Mouse (Mus musculus) liver, postnatal 0 days (tissue): Measurements from ENCODE around the gene Brpf3. TPM values are rescaled to one million over a fixed set of nuclear protein-coding genes. Genes with fewer than 3 reads are reported as not detected.
"Not testable (repeated sequence)": the region's sequence is repeated elsewhere in the genome, so short reads cannot be mapped to it uniquely, and the experiment has no call there.

ENCODE experiments used
- ATAC-seq: fragments of 200-750 bp; cut with Nextera tagmentation; 2 replicates; pipeline ENCODE4 v1.8.0; 2017; ENCODE audit warnings: mild to moderate bottlenecking, moderate library complexity
- DNase-seq: peaks from one replicate; pipeline ENCODE4 v3.0.0-alpha.2; 2016
- H3K27ac ChIP-seq: fragments of 300-500 bp; sonication (generic); 2 replicates; pipeline ENCODE4 v1.5.1; 2014; ENCODE audit warnings: antibody characterized with exemption, moderate library complexity, mild to moderate bottlenecking, low read depth
- H3K27me3 ChIP-seq: fragments of 300-500 bp; sonication (generic); 2 replicates; pipeline ENCODE4 v1.6.1; 2014; ENCODE audit warnings: low read length, control low read depth, mixed read lengths; ENCODE audit not compliant: insufficient read depth
- H3K36me3 ChIP-seq: fragments of 300-500 bp; sonication (generic); replicated peaks from 2 replicates; pipeline ENCODE4 v1.6.1; 2014; ENCODE audit warnings: mild to moderate bottlenecking, control low read depth, low read length, moderate library complexity, mixed read lengths; ENCODE audit not compliant: insufficient read depth
- H3K4me1 ChIP-seq: fragments of 300-500 bp; sonication (generic); 2 replicates; pipeline ENCODE4 v1.6.1; 2014; ENCODE audit warnings: antibody characterized with exemption, mild to moderate bottlenecking, control low read depth; ENCODE audit not compliant: insufficient read depth
- H3K4me2 ChIP-seq: fragments of 300-500 bp; sonication (generic); 2 replicates; pipeline ENCODE4 v1.6.1; 2014; ENCODE audit warnings: low read depth, mild to moderate bottlenecking, low read length, moderate library complexity, mixed read lengths
- H3K4me3 ChIP-seq: fragments of 300-500 bp; sonication (generic); 2 replicates; pipeline ENCODE4 v1.5.1; 2014; ENCODE audit warnings: low read depth, low read length
- H3K9ac ChIP-seq: fragments of 300-500 bp; sonication (generic); replicated peaks from 2 replicates; pipeline ENCODE4 v1.6.1; 2014; ENCODE audit warnings: mild to moderate bottlenecking, moderate library complexity
- H3K9me3 ChIP-seq: fragments of 300-500 bp; sonication (generic); 2 replicates; pipeline ENCODE4 v1.6.1; 2016; ENCODE audit warnings: mild to moderate bottlenecking, control low read depth, low read length, mixed read lengths
- CTCF ChIP-seq: sonication (generic); IDR thresholded peaks from 2 replicates; pipeline ENCODE4 v1.5.1; 2016; ENCODE audit warnings: antibody characterized with exemption, low read depth
- EP300 ChIP-seq: IDR thresholded peaks from 2 replicates; pipeline ENCODE4 v1.6.1; 2016; ENCODE audit warnings: antibody characterized with exemption, low read depth, mild to moderate bottlenecking
- WGBS: fragments of 180-500 bp; shearing (Covaris S2); extraction: QIAGEN DNeasy Blood & Tissue Kit; methylation state at CpG from one replicate; pipeline ENCODE4 v1.1.7; 2014; ENCODE audit not compliant: insufficient replicate concordance; 5-methylcytosine and 5-hydroxymethylcytosine counted together
- polyA plus RNA-seq: library from polyadenylated mRNA; unstranded; fragments of >200 nt; fragmentation: Nextera tagmentation; extraction: Ambion mirVana; gene quantifications from 2 replicates; pipeline ENCODE4 v1.2.1, GENCODE M21; 2015

Gene Brpf3
- polyA plus RNA-seq, 1 experiment from 2014 or later: 33.9 TPM

GRCm38 (mm10) chr17:28766781-28767515 is 33.9 kb upstream of the Brpf3 start:
- Histone ChIP-seq H3K27me3 (peaks cover 32% of the 10 kb centered on the region), H3K9ac (no peak overlapping the region)
- 78% methylated on average over 11 of the region's 11 CpGs for WGBS

GRCm38 (mm10) chr17:28769121-28769874 is 31.6 kb upstream of the Brpf3 start, which contains the start of gene Mapk13:
Gene Mapk13 (plus strand): TSS chr17:28769297.
- Histone ChIP-seq H3K9me3 (no peaks in the 10 kb centered on the region), H3K36me3 (no peaks in the 10 kb centered on the region), H3K9ac (peak within 1 kb of the TSS; percentile 70), H3K4me1 (peaks cover 15% of the 10 kb centered on the region), H3K27ac (peak within 1 kb of the TSS; percentile 68), H3K27me3 (peaks cover 32% of the 10 kb centered on the region), H3K4me2 (peak within 1 kb of the TSS; percentile 78), H3K4me3 (peak within 1 kb of the TSS; percentile 61)
- under 1% methylated on average over 42 of the region's 58 CpGs for WGBS
- DNase-seq (peak; percentile 67), ATAC-seq (peak; percentile 69)
- no peak for TF ChIP-seq EP300
- TF ChIP-seq CTCF: no peak

More at GRCm38 (mm10) chr17:28766781-28767515, 33.9 kb upstream of the Brpf3 start:
- TF ChIP-seq CTCF (no peak), EP300 (no peak)
- H3K4me2 ChIP-seq: no peak overlapping the region
- ATAC-seq (no peak), DNase-seq (no peak)
- H3K27ac ChIP-seq: no peak overlapping the region
- no peaks in the 10 kb centered on the region for H3K9me3 ChIP-seq
- H3K36me3 ChIP-seq: no peaks in the 10 kb centered on the region
- peaks cover 13% of the 10 kb centered on the region for H3K4me1 ChIP-seq
- H3K4me3 ChIP-seq: no peak overlapping the region

GRCm38 (mm10) chr17:28769875-28770421 is 30.9 kb upstream of the Brpf3 start:
- Histone ChIP-seq H3K4me1 (peaks cover 15% of the 10 kb centered on the region), H3K27ac (peak overlapping the region; percentile 68), H3K27me3 (peaks cover 32% of the 10 kb centered on the region), H3K4me3 (peak overlapping the region; percentile 61), H3K9ac (peak overlapping the region; percentile 70), H3K4me2 (peak overlapping the region; percentile 78), H3K36me3 (no peaks in the 10 kb centered on the region), H3K9me3 (no peaks in the 10 kb centered on the region)
- WGBS: under 1% methylated on average over 23 of the region's 24 CpGs
- no peak for TF ChIP-seq CTCF
- TF ChIP-seq EP300: no peak
- DNase-seq (peak; percentile 28), ATAC-seq (peak; percentile 28)

- 85% methylated on average over 5 of the region's 5 CpGs for WGBS
- ATAC-seq (no peak), DNase-seq (no peak)
- TF ChIP-seq CTCF: no peak
- TF ChIP-seq EP300: no peak
- H3K27me3 ChIP-seq: peaks cover 32% of the 10 kb centered on the region
- no peak overlapping the region for H3K4me3 ChIP-seq
- H3K9ac ChIP-seq: no peak overlapping the region
- peaks cover 15% of the 10 kb centered on the region for H3K4me1 ChIP-seq
- no peaks in the 10 kb centered on the region for H3K36me3 ChIP-seq
- H3K4me2 ChIP-seq: peak overlapping the region; percentile 78; the same call in 1 of the 2 replicates
- no peak overlapping the region for H3K27ac ChIP-seq
- no peaks in the 10 kb centered on the region for H3K9me3 ChIP-seq
These were observed 29.6 kb upstream of the Brpf3 start for GRCm38 (mm10) chr17:28771289-28771688.

- H3K4me1 ChIP-seq: peaks cover 12% of the 10 kb centered on the region
- ATAC-seq, H3K4me3 ChIP-seq, H3K4me2 ChIP-seq, H3K27ac ChIP-seq, H3K9ac ChIP-seq, H3K36me3 ChIP-seq, H3K9me3 ChIP-seq, DNase-seq: not testable (repeated sequence)
- 86% methylated on average over 8 of the region's 9 CpGs for WGBS
- peaks cover 20% of the 10 kb centered on the region for H3K27me3 ChIP-seq
- peak; percentile 51 for TF ChIP-seq CTCF
These were observed 26.6 kb upstream of the Brpf3 start for GRCm38 (mm10) chr17:28774303-28774702.

- WGBS: 57% methylated on average over 4 of the region's 4 CpGs
- no peak overlapping the region for H3K4me2 ChIP-seq
- TF ChIP-seq EP300 (no peak), CTCF (no peak)
- ATAC-seq (no peak), DNase-seq (no peak)
- H3K27me3 ChIP-seq: peaks cover 11% of the 10 kb centered on the region
- H3K36me3 ChIP-seq: no peaks in the 10 kb centered on the region
- H3K9me3 ChIP-seq: no peaks in the 10 kb centered on the region
- no peak overlapping the region for H3K27ac ChIP-seq
- H3K9ac ChIP-seq: no peak overlapping the region
- H3K4me1 ChIP-seq: peaks cover 4% of the 10 kb centered on the region
- no peak overlapping the region for H3K4me3 ChIP-seq
These were observed 25.7 kb upstream of the Brpf3 start for GRCm38 (mm10) chr17:28775161-28775560.
